Mouse (Mus musculus): Measurements from ENCODE around the gene Tigd3.

- TF ChIP-seq CTCF (IDR thresholded peaks at IDR 0.05; ENCODE audit: extremely low read depth, insufficient read depth, insufficient read length, insufficient replicate concordance) = no peak
- no peak for TF ChIP-seq POLR2A (IDR thresholded peaks at IDR 0.05; ENCODE audit: low read depth, low read length)
Measured at GRCm38 (mm10) chr19:5852035-5852722, 41.8 kb downstream of the Tigd3 start.
